Mouse (Mus musculus) megakaryocyte, embryonic 14.5 days (primary cell): Measurements from ENCODE around the gene Adamts8.

ENCODE experiments used
- FLI1 ChIP-seq: IDR thresholded peaks from 2 replicates; pipeline ENCODE4 v1.6.1; 2012; ENCODE audit warnings: low read length, inconsistent platforms, mixed read lengths
- GATA1 ChIP-seq: IDR thresholded peaks from 3 replicates; pipeline ENCODE4 v1.6.1; 2012; ENCODE audit warnings: mixed read lengths, low read length, inconsistent platforms, borderline replicate concordance

GRCm38 (mm10) chr9:30951461-30951860, 9.1 kb downstream of the Adamts8 start:
- TF ChIP-seq GATA1: no peak
- TF ChIP-seq FLI1: no peak
